Mouse (Mus musculus) limb, embryonic 15.5 days (tissue): Measurements from ENCODE around the gene Nfic. TPM values are rescaled to one million over a fixed set of nuclear protein-coding genes. Genes with fewer than 3 reads are reported as not detected.
A peak's percentile ranks its signal among the peaks of the same experiment; 100 is the strongest.

Source experiments
- ATAC-seq: fragments of 200-750 bp; cut with Nextera tagmentation; 2 replicates; pipeline ENCODE4 v1.8.0; 2017; ENCODE audit warnings: low read depth, moderate TSS enrichment; ENCODE audit not compliant: insufficient number of reproducible peaks, low FRiP score, low TSS enrichment
- H3K27ac ChIP-seq: fragments of 300-500 bp; sonication (generic); 2 replicates; pipeline ENCODE4 v1.5.1; 2015; ENCODE audit warnings: moderate library complexity, mild to moderate bottlenecking, inconsistent platforms
- H3K27me3 ChIP-seq: fragments of 300-500 bp; sonication (generic); 2 replicates; pipeline ENCODE4 v1.6.1; 2015; ENCODE audit warnings: inconsistent platforms
- H3K36me3 ChIP-seq: fragments of 300-500 bp; sonication (generic); 2 replicates; pipeline ENCODE4 v1.6.1; 2015; ENCODE audit warnings: inconsistent platforms
- H3K4me1 ChIP-seq: fragments of 300-500 bp; sonication (generic); 2 replicates; pipeline ENCODE4 v1.6.1; 2015; ENCODE audit warnings: inconsistent platforms
- H3K4me2 ChIP-seq: fragments of 300-500 bp; sonication (generic); 2 replicates; pipeline ENCODE4 v1.6.1; 2015; ENCODE audit warnings: mild to moderate bottlenecking, inconsistent platforms
- H3K4me3 ChIP-seq: fragments of 300-500 bp; sonication (generic); 2 replicates; pipeline ENCODE4 v1.5.1; 2015; ENCODE audit warnings: mild to moderate bottlenecking, inconsistent platforms
- H3K9ac ChIP-seq: fragments of 300-500 bp; sonication (generic); 2 replicates; pipeline ENCODE4 v1.6.1; 2015; ENCODE audit warnings: inconsistent platforms
- H3K9me3 ChIP-seq: fragments of 300-500 bp; sonication (generic); 2 replicates; pipeline ENCODE4 v1.6.1; 2016; ENCODE audit warnings: inconsistent platforms
- WGBS: fragments of 180-500 bp; shearing (Covaris S2); methylation state at CpG from one replicate; pipeline ENCODE4 v1.1.7; 2015; 5-methylcytosine and 5-hydroxymethylcytosine counted together
- polyA plus RNA-seq: library from polyadenylated mRNA; unstranded; fragments of >200 nt; fragmentation: Nextera tagmentation; extraction: Ambion mirVana; gene quantifications from 2 replicates; pipeline ENCODE4 v1.2.1, GENCODE M21; 2015

The Nfic gene
- polyA plus RNA-seq, 1 experiment from 2014 or later: 138 TPM

- Histone ChIP-seq H3K27me3 (no peaks in the 10 kb centered on the region), H3K4me3 (peak overlapping the region; percentile 90), H3K4me1 (peaks cover 37% of the 10 kb centered on the region), H3K9me3 (no peaks in the 10 kb centered on the region), H3K27ac (no peak overlapping the region), H3K36me3 (peaks cover 39% of the 10 kb centered on the region), H3K4me2 (peak overlapping the region; percentile 95), H3K9ac (peak overlapping the region; percentile 87)
- ATAC-seq: no peak
- WGBS: 68% methylated on average over 6 of the region's 6 CpGs
Measured at GRCm38 (mm10) chr10:81495151-81495550, 39.7 kb upstream of the Nfic start.

- H3K36me3 ChIP-seq: peaks cover 46% of the 10 kb centered on the region
Measured at GRCm38 (mm10) chr10:81494260-81495041, 39.0 kb upstream of the Nfic start.

DNA sequence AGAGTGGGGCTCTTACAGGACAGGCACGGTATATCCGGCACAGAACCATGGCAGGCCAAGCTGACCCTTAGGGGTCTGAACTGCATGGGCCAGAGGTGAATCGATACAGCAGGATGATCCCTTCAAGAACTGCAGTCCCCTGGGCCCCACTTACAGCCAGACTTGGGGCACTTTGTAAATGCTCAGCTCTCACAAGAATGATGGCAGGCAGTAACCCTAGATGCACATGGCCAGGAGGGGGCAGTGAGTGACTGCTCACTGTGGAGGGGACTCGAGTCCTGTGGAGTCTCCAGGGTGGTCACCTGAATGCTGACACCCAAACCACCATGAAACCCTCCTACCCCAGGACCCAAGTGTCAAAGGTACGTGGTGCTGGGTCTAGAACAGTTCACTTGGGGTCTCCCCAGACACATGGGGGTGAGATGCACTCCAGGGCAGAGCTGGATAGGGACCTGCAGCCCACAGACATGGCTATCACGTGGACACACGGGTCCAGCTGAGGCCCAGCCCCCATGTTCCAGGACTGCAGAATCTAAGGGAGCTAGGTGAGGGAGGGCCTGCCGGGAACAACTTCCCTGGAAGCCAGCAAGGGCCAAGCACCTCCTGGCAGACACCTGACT, 38.3 kb upstream of the Nfic start:
- Histone ChIP-seq H3K4me3 (no peak overlapping the region), H3K4me1 (peaks cover 37% of the 10 kb centered on the region), H3K4me2 (no peak overlapping the region), H3K9ac (no peak overlapping the region), H3K27ac (no peak overlapping the region), H3K9me3 (no peaks in the 10 kb centered on the region), H3K27me3 (no peaks in the 10 kb centered on the region), H3K36me3 (peaks cover 53% of the 10 kb centered on the region)
- WGBS: 83% methylated on average over 8 of the region's 8 CpGs
- no peak for ATAC-seq

More at GRCm38 (mm10) chr10:81494260-81495041, 39.0 kb upstream of the Nfic start:
- H3K27me3 ChIP-seq: no peaks in the 10 kb centered on the region
- peak overlapping the region; percentile 87; the same call in 1 of the 2 replicates for H3K9ac ChIP-seq
- no peak for ATAC-seq
- H3K4me1 ChIP-seq: peaks cover 37% of the 10 kb centered on the region
- H3K9me3 ChIP-seq: no peaks in the 10 kb centered on the region
- no peak overlapping the region for H3K27ac ChIP-seq
- WGBS: 76% methylated on average over 11 of the region's 11 CpGs
- H3K4me2 ChIP-seq: peak overlapping the region; percentile 95
- peak overlapping the region; percentile 90 for H3K4me3 ChIP-seq

- Histone ChIP-seq H3K4me2 (no peak overlapping the region), H3K27ac (no peak overlapping the region), H3K36me3 (peaks cover 63% of the 10 kb centered on the region), H3K4me3 (no peak overlapping the region), H3K9ac (no peak overlapping the region), H3K9me3 (no peaks in the 10 kb centered on the region), H3K4me1 (peaks cover 37% of the 10 kb centered on the region), H3K27me3 (no peaks in the 10 kb centered on the region)
- ATAC-seq: no peak
- 78% methylated on average over 11 of the region's 11 CpGs for WGBS
Measured at GRCm38 (mm10) chr10:81492606-81493240, 37.3 kb upstream of the Nfic start.

GRCm38 (mm10) chr10:81491018-81491417, 35.6 kb upstream of the Nfic start:
- Histone ChIP-seq H3K36me3 (peaks cover 78% of the 10 kb centered on the region), H3K4me1 (peaks cover 29% of the 10 kb centered on the region), H3K4me2 (no peak overlapping the region), H3K9ac (no peak overlapping the region), H3K4me3 (no peak overlapping the region), H3K27ac (no peak overlapping the region), H3K27me3 (no peaks in the 10 kb centered on the region), H3K9me3 (no peaks in the 10 kb centered on the region)
- no peak for ATAC-seq
- WGBS: 86% methylated on average over 9 of the region's 9 CpGs

GRCm38 (mm10) chr10:81489941-81490340, 34.5 kb upstream of the Nfic start:
- H3K4me3 ChIP-seq: no peak overlapping the region
- no peaks in the 10 kb centered on the region for H3K9me3 ChIP-seq
- peaks cover 22% of the 10 kb centered on the region for H3K4me1 ChIP-seq
- WGBS: 82% methylated on average over 14 of the region's 14 CpGs
- H3K27me3 ChIP-seq: no peaks in the 10 kb centered on the region
- no peak overlapping the region for H3K4me2 ChIP-seq
- H3K36me3 ChIP-seq: peaks cover 78% of the 10 kb centered on the region
- H3K9ac ChIP-seq: no peak overlapping the region
- H3K27ac ChIP-seq: no peak overlapping the region
- ATAC-seq: no peak

DNA sequence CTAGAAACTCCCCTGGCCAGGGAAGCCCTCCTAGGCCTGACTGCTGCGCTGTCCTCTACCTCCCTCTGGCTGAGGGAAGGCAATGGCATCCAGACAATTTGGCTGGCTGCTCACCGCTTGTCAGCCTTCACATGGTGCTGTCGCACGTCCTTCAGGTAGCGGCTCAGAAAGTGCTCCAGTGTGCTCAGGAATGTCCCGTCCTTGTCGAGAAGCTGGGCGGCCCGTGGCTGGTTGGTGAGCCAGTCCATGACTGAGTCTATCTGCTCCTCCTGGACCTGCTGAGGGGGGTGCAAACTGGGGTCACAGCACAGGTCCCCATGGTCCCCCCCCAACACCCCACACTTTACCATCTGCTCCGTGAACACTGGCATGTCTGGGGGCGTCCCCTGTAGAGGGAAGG, 32.6 kb upstream of the Nfic start:
- 85% methylated on average over 11 of the region's 11 CpGs for WGBS
- 0 out of 2 replicates have a peak, but pooled peaks cover 3% of the 10 kb centered on the region for H3K4me1 ChIP-seq
- H3K36me3 ChIP-seq: peaks cover 68% of the 10 kb centered on the region
- H3K9me3 ChIP-seq: no peaks in the 10 kb centered on the region
- H3K27me3 ChIP-seq: no peaks in the 10 kb centered on the region
- ATAC-seq: no peak
- no peak overlapping the region for H3K9ac ChIP-seq
- no peak overlapping the region for H3K4me2 ChIP-seq
- no peak overlapping the region for H3K4me3 ChIP-seq
- no peak overlapping the region for H3K27ac ChIP-seq

GRCm38 (mm10) chr10:81486496-81486895, 31.1 kb upstream of the Nfic start:
- H3K9me3 ChIP-seq: no peaks in the 10 kb centered on the region
- ATAC-seq: no peak
- H3K27me3 ChIP-seq: peaks cover 10% of the 10 kb centered on the region
- H3K4me3 ChIP-seq: no peak overlapping the region
- H3K9ac ChIP-seq: no peak overlapping the region
- no peak overlapping the region for H3K4me2 ChIP-seq
- peaks cover 52% of the 10 kb centered on the region for H3K36me3 ChIP-seq
- H3K4me1 ChIP-seq: peaks cover 9% of the 10 kb centered on the region
- 89% methylated on average over 10 of the region's 10 CpGs for WGBS
- no peak overlapping the region for H3K27ac ChIP-seq

- no peak for ATAC-seq
- 76% methylated on average over 7 of the region's 7 CpGs for WGBS
- H3K27ac ChIP-seq: no peak overlapping the region
- H3K4me2 ChIP-seq: no peak overlapping the region
- no peaks in the 10 kb centered on the region for H3K9me3 ChIP-seq
- peaks cover 20% of the 10 kb centered on the region for H3K27me3 ChIP-seq
- H3K4me1 ChIP-seq: peaks cover 9% of the 10 kb centered on the region
- H3K36me3 ChIP-seq: peaks cover 43% of the 10 kb centered on the region
- H3K9ac ChIP-seq: no peak overlapping the region
- no peak overlapping the region for H3K4me3 ChIP-seq
Measured at GRCm38 (mm10) chr10:81485479-81486018, 30.1 kb upstream of the Nfic start.

- H3K9me3 ChIP-seq: no peaks in the 10 kb centered on the region
- 10% methylated on average over 2 of the region's 2 CpGs for WGBS
- peaks cover 38% of the 10 kb centered on the region for H3K36me3 ChIP-seq
- no peak overlapping the region for H3K4me3 ChIP-seq
- ATAC-seq: no peak
- no peak overlapping the region for H3K4me2 ChIP-seq
- H3K9ac ChIP-seq: no peak overlapping the region
- no peak overlapping the region for H3K27ac ChIP-seq
- peaks cover 9% of the 10 kb centered on the region for H3K4me1 ChIP-seq
- peaks cover 25% of the 10 kb centered on the region for H3K27me3 ChIP-seq
Measured at GRCm38 (mm10) chr10:81485060-81485449, 29.6 kb upstream of the Nfic start.

- Histone ChIP-seq H3K27me3 (peaks cover 29% of the 10 kb centered on the region), H3K27ac (no peak overlapping the region), H3K9me3 (no peaks in the 10 kb centered on the region), H3K4me1 (peaks cover 9% of the 10 kb centered on the region), H3K36me3 (peaks cover 33% of the 10 kb centered on the region), H3K4me3 (no peak overlapping the region), H3K9ac (no peak overlapping the region), H3K4me2 (no peak overlapping the region)
- WGBS: 55% methylated on average over 6 of the region's 6 CpGs
- no peak for ATAC-seq
Measured at GRCm38 (mm10) chr10:81484441-81485059, 29.1 kb upstream of the Nfic start.
